11 mouse cellular contexts compared by ENCODE assay signal in the genomic region with DNA sequence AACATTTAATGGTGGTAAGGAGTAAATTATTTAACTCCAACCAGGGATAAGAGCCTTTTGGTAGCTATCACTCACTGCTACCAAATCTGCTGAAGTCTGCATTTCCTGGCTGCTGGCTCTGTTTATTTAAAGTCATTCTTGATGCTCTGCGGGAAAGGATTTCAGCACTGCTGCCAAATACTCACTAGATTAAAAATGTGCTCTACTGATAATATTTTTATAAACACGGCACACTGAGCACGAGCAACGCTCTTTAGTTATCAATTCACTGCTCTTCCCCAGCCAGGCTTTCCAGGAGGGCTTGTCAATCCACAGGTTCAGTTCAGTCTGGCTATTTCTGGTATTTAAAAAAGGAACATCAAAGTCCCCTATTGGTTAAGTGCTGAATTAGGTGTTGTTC.
DNase-seq lines count a peak whose midpoint lies in the region.
"Had no signal": no experiment of that assay in that cellular context is flagged by ENCODE, and none has a peak within 500 bp of the region (broad histone marks: within the 10 kb centered on the region; RNA-seq: fewer than 3 reads in every experiment).

No protein-coding gene starts in this region.

- 77% methylated on average over 4 of the region's 4 CpGs for whole genome bisulfite sequencing in limb, embryonic 10.5 days

- peak; percentile 15 for DNase-seq in embryo, embryonic 11 days
- no peak for DNase-seq in embryo, embryonic 10 days (ENCODE audit: low spot score)
- DNase-seq in left cerebral cortex, postnatal 10 days (ENCODE audit: extremely low spot score in 1 of 2, low spot score in 2 of 2): peak; percentile 8 to 12
- DNase-seq in left cerebral cortex, postnatal 4 days: no peak
- peak; percentile 14 to 41 for DNase-seq in heart, postnatal 10 days
- DNase-seq in lung, postnatal 10 days: peak; percentile 21
- no peak for DNase-seq in limb, embryonic 10.5 days (ENCODE audit: low spot score)
- DNase-seq in adrenal gland, adult 18-20 months (ENCODE audit: low spot score in 2 of 2): no peak
- DNase-seq: gastrocnemius, postnatal 10 days; thymus, adult 18-20 months had no signal

- no peaks in the 10 kb centered on the region for H3K9me3 ChIP-seq in limb, embryonic 10.5 days (replicated peaks)

- no peaks in the 10 kb centered on the region for H3K4me1 ChIP-seq in limb, embryonic 10.5 days

- no peaks in the 10 kb centered on the region for H3K27me3 ChIP-seq in limb, embryonic 10.5 days (ENCODE audit: low read depth, poor library complexity, severe bottlenecking)

- intact Hi-C loops in left cerebral cortex, postnatal 10 days (cut with DNase I): no loop called here
- intact Hi-C loops in left cerebral cortex, postnatal 4 days (cut with DNase I): no loop called here
- intact Hi-C loops in heart, postnatal 10 days (cut with DNase I): loop anchor here (5.0 kb wide), 1 partner anchor 591 kb away; a partner anchor contains a TSS

- H3K27ac ChIP-seq in limb, embryonic 10.5 days: no peak overlapping the region
- H3K27ac ChIP-seq: macrophage had no signal

- H3K36me3 ChIP-seq in limb, embryonic 10.5 days: no peaks in the 10 kb centered on the region

- H3K4me3 ChIP-seq in limb, embryonic 10.5 days: no peak overlapping the region

Comparison
In these comparisons a context has a peak if more than half of its experiments do, and no peak if none do; other contexts are left out.
1. DNase-seq: peak in embryo, embryonic 11 days (single experiment), left cerebral cortex, postnatal 10 days (2 of 2), heart, postnatal 10 days (2 of 2) and lung, postnatal 10 days (single experiment); none in embryo, embryonic 10 days (single experiment), left cerebral cortex, postnatal 4 days (single experiment), limb, embryonic 10.5 days (single experiment) and adrenal gland, adult 18-20 months (0 of 2).